Mouse (Mus musculus): ENCODE results near the gene Olfr1123. TPM values are rescaled to one million over a fixed set of nuclear protein-coding genes. Genes with fewer than 3 reads are reported as not detected.

Gene Olfr1123
- polyA plus RNA-seq, 1 experiment from 2014 or later = not detected

Other genes starting within 250 kb of the Olfr1123 start
- not detected in 2 replicates for gene Olfr1112, start 228.8 kb upstream of the Olfr1123 start, polyA plus RNA-seq (2016; fragmentation: Nextera tagmentation; extraction: Ambion mirVana)
- gene Olfr1113, start 207.7 kb upstream of the Olfr1123 start, polyA plus RNA-seq (2016; fragmentation: Nextera tagmentation; extraction: Ambion mirVana) = not detected in 2 replicates
- not detected in 2 replicates for gene Olfr1115, start 168.6 kb upstream of the Olfr1123 start, polyA plus RNA-seq (2016; fragmentation: Nextera tagmentation; extraction: Ambion mirVana)
- not detected in 2 replicates for gene Olfr1116, start 149.1 kb upstream of the Olfr1123 start, polyA plus RNA-seq (2016; fragmentation: Nextera tagmentation; extraction: Ambion mirVana)
- gene Olfr1118, start 109.1 kb upstream of the Olfr1123 start, polyA plus RNA-seq (2016; fragmentation: Nextera tagmentation; extraction: Ambion mirVana) = not detected in 2 replicates
- gene Olfr1120, start 61.8 kb upstream of the Olfr1123 start, polyA plus RNA-seq (2016; fragmentation: Nextera tagmentation; extraction: Ambion mirVana) = not detected in 2 replicates
- gene Olfr1121, start 46.7 kb upstream of the Olfr1123 start, polyA plus RNA-seq (2016; fragmentation: Nextera tagmentation; extraction: Ambion mirVana) = not detected in 2 replicates
- not detected in 2 replicates for gene Olfr1122, start 30.8 kb upstream of the Olfr1123 start, polyA plus RNA-seq (2016; fragmentation: Nextera tagmentation; extraction: Ambion mirVana)
- gene Olfr1124, start 13.6 kb downstream of the Olfr1123 start, polyA plus RNA-seq (2016; fragmentation: Nextera tagmentation; extraction: Ambion mirVana) = 0.08 and 0.15 TPM in 2 replicates
- gene Olfr1126, start 37.3 kb downstream of the Olfr1123 start, polyA plus RNA-seq (2016; fragmentation: Nextera tagmentation; extraction: Ambion mirVana) = not detected in 2 replicates
- not detected in 2 replicates for gene Pramel7, start 80.5 kb downstream of the Olfr1123 start, polyA plus RNA-seq (2016; fragmentation: Nextera tagmentation; extraction: Ambion mirVana)
- not detected in 2 replicates for gene Pramel6, start 89.9 kb downstream of the Olfr1123 start, polyA plus RNA-seq (2016; fragmentation: Nextera tagmentation; extraction: Ambion mirVana)
- not detected in 2 replicates for gene Olfr153, start 115.2 kb downstream of the Olfr1123 start, polyA plus RNA-seq (2016; fragmentation: Nextera tagmentation; extraction: Ambion mirVana)
- gene Olfr1128, start 128.9 kb downstream of the Olfr1123 start, polyA plus RNA-seq (2016; fragmentation: Nextera tagmentation; extraction: Ambion mirVana) = not detected in 2 replicates
- gene Olfr1129, start 157.3 kb downstream of the Olfr1123 start, polyA plus RNA-seq (2016; fragmentation: Nextera tagmentation; extraction: Ambion mirVana) = not detected in 2 replicates
- not detected in 2 replicates for gene Olfr1130, start 189.6 kb downstream of the Olfr1123 start, polyA plus RNA-seq (2016; fragmentation: Nextera tagmentation; extraction: Ambion mirVana)
- not detected in 2 replicates for gene Olfr1131, start 210.5 kb downstream of the Olfr1123 start, polyA plus RNA-seq (2016; fragmentation: Nextera tagmentation; extraction: Ambion mirVana)
- not detected in 2 replicates for gene Olfr1132, start 220.9 kb downstream of the Olfr1123 start, polyA plus RNA-seq (2016; fragmentation: Nextera tagmentation; extraction: Ambion mirVana)
- gene Olfr1133, start 230.7 kb downstream of the Olfr1123 start, polyA plus RNA-seq (2016; fragmentation: Nextera tagmentation; extraction: Ambion mirVana) = not detected in 2 replicates
- gene Olfr1134, start 241.8 kb downstream of the Olfr1123 start, polyA plus RNA-seq (2016; fragmentation: Nextera tagmentation; extraction: Ambion mirVana) = not detected in 2 replicates

Data from forebrain, embryonic 12.5 days (tissue).